Mouse (Mus musculus) ES-Bruce4 (cell line): Measurements from ENCODE around the gene Ptgs1.

Experiments used
- CTCF ChIP-seq: IDR thresholded peaks from one replicate; pipeline ENCODE4 v1.8.1; 2011; ENCODE audit warnings: low read depth, low read length
- EP300 ChIP-seq: IDR thresholded peaks from 2 replicates; pipeline ENCODE4 v1.6.1; 2011; ENCODE audit warnings: low read depth, low read length; ENCODE audit not compliant: insufficient read depth
- POLR2A ChIP-seq: IDR thresholded peaks from one replicate; pipeline ENCODE4 v1.8.1; 2011; ENCODE audit warnings: low read length; ENCODE audit not compliant: insufficient read depth

GRCm38 (mm10) chr2:36183278-36183677 lies 46.9 kb upstream of the Ptgs1 start:
- no peak for TF ChIP-seq CTCF
- TF ChIP-seq POLR2A: no peak
- TF ChIP-seq EP300: no peak
